Mouse (Mus musculus): ENCODE data around the gene Eif3l.

- no peak for TF ChIP-seq GATA1 (IDR thresholded peaks at IDR 0.05; ENCODE audit: low read length)
- no peak for TF ChIP-seq TAL1 (IDR thresholded peaks at IDR 0.05; ENCODE audit: low read length)
Measured at GRCm38 (mm10) chr15:79095483-79095882, 20.5 kb downstream of the Eif3l start.
